Mouse (Mus musculus) lung, postnatal 25 days (tissue): Measurements from ENCODE around the gene Stat5a.
A peak's percentile ranks its signal among the peaks of the same experiment; 100 is the strongest.

Experiments
- DNase-seq: peaks from one replicate; pipeline ENCODE4 v3.0.0; 2022; ENCODE audit warnings: low spot score

Stat5a gene

GRCm38 (mm10) chr11:100836923-100837702 lies 22.0 kb upstream of the Stat5a start:
- DNase-seq = no peak

GRCm38 (mm10) chr11:100838894-100839293 lies 20.3 kb upstream of the Stat5a start:
- DNase-seq = no peak

GRCm38 (mm10) chr11:100839523-100839922 lies 19.6 kb upstream of the Stat5a start:
- no peak for DNase-seq

- peak; percentile 39 for DNase-seq
Observed at GRCm38 (mm10) chr11:100840866-100841265, 18.3 kb upstream of the Stat5a start.

GRCm38 (mm10) chr11:100842025-100842424 lies 17.1 kb upstream of the Stat5a start:
- no peak for DNase-seq

- no peak for DNase-seq
Observed at GRCm38 (mm10) chr11:100843070-100843669, 16.0 kb upstream of the Stat5a start.

- no peak for DNase-seq
Observed at GRCm38 (mm10) chr11:100844121-100844520, 15.0 kb upstream of the Stat5a start.

GRCm38 (mm10) chr11:100845793-100846192 lies 13.4 kb upstream of the Stat5a start:
- DNase-seq = no peak

- no peak for DNase-seq
Observed at GRCm38 (mm10) chr11:100847572-100847971, 11.6 kb upstream of the Stat5a start.

GRCm38 (mm10) chr11:100848080-100848479 lies 11.1 kb upstream of the Stat5a start:
- DNase-seq = no peak

- DNase-seq = no peak
Observed at GRCm38 (mm10) chr11:100848789-100849379, 10.3 kb upstream of the Stat5a start.

- no peak for DNase-seq
Observed at GRCm38 (mm10) chr11:100849456-100850037, 9.6 kb upstream of the Stat5a start.

GRCm38 (mm10) chr11:100850038-100850777 lies 8.9 kb upstream of the Stat5a start, which contains the start of gene Stat5b:
Gene Stat5b, minus strand, starts transcription at chr11:100850724.
- peak; percentile 77 for DNase-seq

- peak; percentile 71 for DNase-seq
Observed at GRCm38 (mm10) chr11:100850778-100851528, 8.2 kb upstream of the Stat5a start.

- DNase-seq = no peak
Observed at GRCm38 (mm10) chr11:100852088-100852487, 7.1 kb upstream of the Stat5a start.

GRCm38 (mm10) chr11:100853018-100853417 lies 6.1 kb upstream of the Stat5a start:
- no peak for DNase-seq

- no peak for DNase-seq
Observed at GRCm38 (mm10) chr11:100854268-100854667, 4.9 kb upstream of the Stat5a start.

GRCm38 (mm10) chr11:100855178-100855577 lies 4.0 kb upstream of the Stat5a start:
- no peak for DNase-seq

- no peak for DNase-seq
Observed at GRCm38 (mm10) chr11:100857960-100858359, 1.2 kb upstream of the Stat5a start.

- DNase-seq = no peak
Observed at GRCm38 (mm10) chr11:100859579-100860075, 476 bp downstream of the Stat5a start.
